Mouse (Mus musculus): ENCODE measurements around the gene Pnmt. TPM values are rescaled to one million over a fixed set of nuclear protein-coding genes. Genes with fewer than 3 reads are reported as not detected.
"Not testable (repeated sequence)": the region's sequence is repeated elsewhere in the genome, so short reads cannot be mapped to it uniquely, and the experiment has no call there.

Pnmt gene
- polyA plus RNA-seq, 1 experiment from 2014 or later: 0.94 TPM

GRCm38 (mm10) chr11:98357396-98358160 lies 28.7 kb upstream of the Pnmt start:
- peak; percentile 22 for DNase-seq (ENCODE audit: low spot score)

GRCm38 (mm10) chr11:98358161-98359083 lies 27.8 kb upstream of the Pnmt start, which contains the start of gene Stard3:
Gene Stard3, plus strand, starts transcription at chr11:98358368.
- peak; percentile 95 for DNase-seq (ENCODE audit: low spot score)

GRCm38 (mm10) chr11:98360866-98361521 lies 25.3 kb upstream of the Pnmt start:
- no peak for DNase-seq (ENCODE audit: low spot score)

GRCm38 (mm10) chr11:98363817-98364216 lies 22.4 kb upstream of the Pnmt start:
- DNase-seq (ENCODE audit: low spot score): no peak

- DNase-seq (ENCODE audit: low spot score): no peak
Measured at GRCm38 (mm10) chr11:98364410-98364809, 21.8 kb upstream of the Pnmt start.

GRCm38 (mm10) chr11:98366290-98366689 lies 20.0 kb upstream of the Pnmt start:
- DNase-seq (ENCODE audit: low spot score): peak; percentile 29

GRCm38 (mm10) chr11:98367171-98367862 lies 18.9 kb upstream of the Pnmt start:
- DNase-seq (ENCODE audit: low spot score): peak; percentile 66

- no peak for DNase-seq (ENCODE audit: low spot score)
Measured at GRCm38 (mm10) chr11:98367863-98368186, 18.4 kb upstream of the Pnmt start.

GRCm38 (mm10) chr11:98369337-98369736 lies 16.9 kb upstream of the Pnmt start:
- DNase-seq (ENCODE audit: low spot score): no peak

GRCm38 (mm10) chr11:98370588-98370987 lies 15.7 kb upstream of the Pnmt start:
- DNase-seq (ENCODE audit: low spot score): no peak

- no peak for DNase-seq (ENCODE audit: low spot score)
Measured at GRCm38 (mm10) chr11:98371556-98372240, 14.6 kb upstream of the Pnmt start.

GRCm38 (mm10) chr11:98372406-98372805 lies 13.8 kb upstream of the Pnmt start:
- peak; percentile 81 for DNase-seq (ENCODE audit: low spot score)

- DNase-seq (ENCODE audit: low spot score): no peak
Measured at GRCm38 (mm10) chr11:98373244-98373643, 13.0 kb upstream of the Pnmt start.

GRCm38 (mm10) chr11:98374266-98374665 lies 12.0 kb upstream of the Pnmt start:
- DNase-seq (ENCODE audit: low spot score): no peak

GRCm38 (mm10) chr11:98376756-98377155 lies 9.5 kb upstream of the Pnmt start:
- DNase-seq (ENCODE audit: low spot score): no peak

GRCm38 (mm10) chr11:98377787-98378186 lies 8.5 kb upstream of the Pnmt start:
- no peak for DNase-seq (ENCODE audit: low spot score)

GRCm38 (mm10) chr11:98379379-98379778 lies 6.9 kb upstream of the Pnmt start:
- DNase-seq (ENCODE audit: low spot score): no peak

GRCm38 (mm10) chr11:98380106-98380505 lies 6.1 kb upstream of the Pnmt start:
- DNase-seq (ENCODE audit: low spot score): no peak

GRCm38 (mm10) chr11:98381651-98382050 lies 4.6 kb upstream of the Pnmt start:
- DNase-seq (ENCODE audit: low spot score): no peak

- DNase-seq (ENCODE audit: low spot score): not testable (repeated sequence)
Measured at GRCm38 (mm10) chr11:98382405-98382804, 3.8 kb upstream of the Pnmt start.

All from thymus, postnatal 0 days (tissue).